ENCODE assay signal across 9 mouse cellular contexts in the genomic region with DNA sequence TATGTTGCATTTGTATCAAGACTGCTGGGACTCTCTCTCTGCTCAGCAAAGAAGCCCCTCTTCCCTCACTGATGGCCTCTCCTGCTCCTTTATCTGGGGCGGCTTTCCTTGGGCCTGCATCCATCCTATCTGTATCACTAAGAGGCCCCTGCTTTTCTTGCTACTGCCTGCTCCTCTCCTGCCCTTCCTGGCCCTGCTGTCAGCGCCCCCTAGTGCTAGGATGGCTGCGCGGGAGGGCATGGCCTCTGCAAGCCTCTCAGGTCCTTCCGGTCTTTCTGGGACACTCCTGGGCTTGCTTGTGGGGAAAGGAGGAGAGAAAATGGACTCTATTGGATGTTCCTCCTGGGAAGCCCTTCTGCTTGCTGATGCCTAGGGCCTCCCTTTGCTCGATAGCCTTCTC. TPM values are rescaled to one million over a fixed set of nuclear protein-coding genes. Genes with fewer than 3 reads are reported as not detected.
DNase-seq lines count a peak whose midpoint lies in the region; ATAC-seq and TF ChIP-seq lines count a peak whose summit lies in the region.
"Had no signal": no experiment of that assay in that cellular context is flagged by ENCODE, and none has a peak within 500 bp of the region (broad histone marks: within the 10 kb centered on the region; RNA-seq: fewer than 3 reads in every experiment).

No protein-coding gene starts in this region.

- TF ChIP-seq CTCF in Patski (IDR thresholded peaks at IDR 0.05), result peak; percentile 97

- no peak overlapping the region for H3K4me3 ChIP-seq in hindbrain, embryonic 11.5 days (ENCODE audit: low read depth, low read length)
- H3K4me3 ChIP-seq in hindbrain, embryonic 13.5 days, result no peak overlapping the region
- H3K4me3 ChIP-seq in heart, embryonic 13.5 days, result no peak overlapping the region
- H3K4me3 ChIP-seq in limb, embryonic 13.5 days, result no peak overlapping the region
- H3K4me3 ChIP-seq: embryonic facial prominence, embryonic 12.5 days had no signal

- no peak overlapping the region for H3K27ac ChIP-seq in hindbrain, embryonic 11.5 days (ENCODE audit: low read depth, low read length)
- H3K27ac ChIP-seq in hindbrain, embryonic 13.5 days, result no peak overlapping the region
- no peak overlapping the region for H3K27ac ChIP-seq in heart, embryonic 13.5 days (replicated peaks)
- no peak overlapping the region for H3K27ac ChIP-seq in limb, embryonic 13.5 days
- H3K27ac ChIP-seq: embryonic facial prominence, embryonic 12.5 days had no signal

- H3K27me3 ChIP-seq in hindbrain, embryonic 11.5 days (ENCODE audit: control insufficient read depth, insufficient read depth, low read length), result peaks cover 31% of the 10 kb centered on the region
- peaks cover 83% of the 10 kb centered on the region for H3K27me3 ChIP-seq in hindbrain, embryonic 13.5 days
- H3K27me3 ChIP-seq in Patski, result no peaks in the 10 kb centered on the region
- H3K27me3 ChIP-seq in heart, embryonic 13.5 days (replicated peaks), result peaks cover 81% of the 10 kb centered on the region
- peaks cover 88% of the 10 kb centered on the region for H3K27me3 ChIP-seq in limb, embryonic 13.5 days

- H3K9ac ChIP-seq in hindbrain, embryonic 11.5 days (ENCODE audit: low read depth, low read length), result no peak overlapping the region
- H3K9ac ChIP-seq in hindbrain, embryonic 13.5 days, result no peak overlapping the region
- 0 out of 2 replicates have a peak overlapping the region, but pooled peaks have one; percentile 25 for H3K9ac ChIP-seq in heart, embryonic 13.5 days
- 0 out of 2 replicates have a peak overlapping the region, but pooled peaks have one; percentile 2 for H3K9ac ChIP-seq in limb, embryonic 13.5 days
- H3K9ac ChIP-seq: embryonic facial prominence, embryonic 12.5 days had no signal

- H3K9me3 ChIP-seq in hindbrain, embryonic 11.5 days (ENCODE audit: control insufficient read depth, low read length), result no peaks in the 10 kb centered on the region
- no peaks in the 10 kb centered on the region for H3K9me3 ChIP-seq in hindbrain, embryonic 13.5 days
- H3K9me3 ChIP-seq in heart, embryonic 13.5 days, result no peaks in the 10 kb centered on the region
- H3K9me3 ChIP-seq in limb, embryonic 13.5 days, result no peaks in the 10 kb centered on the region
- H3K9me3 ChIP-seq: embryonic facial prominence, embryonic 12.5 days had no signal

- no peak overlapping the region for H3K4me2 ChIP-seq in hindbrain, embryonic 11.5 days (replicated peaks; ENCODE audit: low read depth, low read length)
- H3K4me2 ChIP-seq in hindbrain, embryonic 13.5 days, result no peak overlapping the region
- H3K4me2 ChIP-seq in heart, embryonic 13.5 days, result no peak overlapping the region
- no peak overlapping the region for H3K4me2 ChIP-seq in limb, embryonic 13.5 days (replicated peaks)
- H3K4me2 ChIP-seq: embryonic facial prominence, embryonic 12.5 days had no signal

- H3K36me3 ChIP-seq in hindbrain, embryonic 11.5 days (ENCODE audit: control insufficient read depth, insufficient read depth, low read length), result no peaks in the 10 kb centered on the region
- H3K36me3 ChIP-seq in hindbrain, embryonic 13.5 days, result no peaks in the 10 kb centered on the region
- no peaks in the 10 kb centered on the region for H3K36me3 ChIP-seq in heart, embryonic 13.5 days
- H3K36me3 ChIP-seq in limb, embryonic 13.5 days, result no peaks in the 10 kb centered on the region
- H3K36me3 ChIP-seq: embryonic facial prominence, embryonic 12.5 days had no signal

- DNase-seq in hindbrain, embryonic 11.5 days (ENCODE audit: low spot score), result peak; percentile 89
- DNase-seq in Patski (ENCODE audit: low read depth, low spot score), result no peak
- peak; percentile 63 to 81 for DNase-seq in cerebellum, postnatal 25 days
- DNase-seq in naive thymus-derived CD4-positive, alpha-beta T cell, adult 2 months (ENCODE audit: low read depth), result peak; percentile 53
- peak; percentile 69 for DNase-seq in thymus, postnatal 0 days (ENCODE audit: low spot score)

- ATAC-seq in hindbrain, embryonic 11.5 days (ENCODE audit: low FRiP score), result no peak
- no peak for ATAC-seq in hindbrain, embryonic 13.5 days (ENCODE audit: low FRiP score)
- ATAC-seq in Patski, result no peak
- no peak for ATAC-seq in heart, embryonic 13.5 days (ENCODE audit: extremely low read depth, insufficient number of reproducible peaks, low FRiP score, low TSS enrichment)
- no peak for ATAC-seq in limb, embryonic 13.5 days (ENCODE audit: low FRiP score, low read depth)

- H3K4me1 ChIP-seq in hindbrain, embryonic 11.5 days (replicated peaks; ENCODE audit: control insufficient read depth, insufficient read depth, low read length), result no peaks in the 10 kb centered on the region
- H3K4me1 ChIP-seq in hindbrain, embryonic 13.5 days (replicated peaks), result peaks cover 3% of the 10 kb centered on the region; the same call in 1 of the 2 replicates
- peaks cover 70% of the 10 kb centered on the region for H3K4me1 ChIP-seq in heart, embryonic 13.5 days
- H3K4me1 ChIP-seq in limb, embryonic 13.5 days, result peaks cover 44% of the 10 kb centered on the region

- in situ Hi-C loops in Patski (cut with MboI; ENCODE audit: low pct_unique_long_range_greater_than_20kb), result loop anchor here (5.0 kb wide), 1 partner anchor 296 kb away; no protein-coding TSS in a partner anchor

- POLR2A ChIA-PET in Patski (lab: Charles Lee), result interaction anchor here (0.9 kb wide), 1 partner anchor 307 kb away, joined by 3 read pairs; no protein-coding TSS in a partner anchor

- CTCF ChIA-PET in Patski (lab: Charles Lee), result interaction anchor here (0.7 to 2.5 kb wide), 5 partner anchors 9 to 304 kb away, joined by 3 to 6 read pairs (median 5); no protein-coding TSS in a partner anchor

- 15% methylated on average over 6 of the region's 6 CpGs for whole genome bisulfite sequencing in hindbrain, embryonic 11.5 days
- 9% methylated on average over 6 of the region's 6 CpGs for WGBS in hindbrain, embryonic 13.5 days
- WGBS in heart, embryonic 13.5 days, result 14% methylated on average over 6 of the region's 6 CpGs
- 14% methylated on average over 6 of the region's 6 CpGs for WGBS in limb, embryonic 13.5 days

RNA-seq across cellular contexts. Expression of gene Tbx2, which starts 9.2 kb away (rescaled TPM):
- 2.3 and 3.7 TPM in 2 replicates for polyA plus RNA-seq in hindbrain, embryonic 11.5 days (2014; fragmentation: Nextera tagmentation; extraction: Ambion mirVana)
- 1.6 and 1.7 TPM in 2 replicates for polyA plus RNA-seq in hindbrain, embryonic 13.5 days (2015; fragmentation: Nextera tagmentation; extraction: Ambion mirVana)
- polyA plus RNA-seq in Patski (2021), result 1.8 TPM
- 2.0 and 2.9 TPM in 2 replicates for polyA plus RNA-seq in heart, embryonic 13.5 days (2015; fragmentation: Nextera tagmentation; extraction: Ambion mirVana)
- 5.0 and 5.1 TPM in 2 replicates for polyA plus RNA-seq in limb, embryonic 13.5 days (2015; fragmentation: Nextera tagmentation; extraction: Ambion mirVana)
- 0.58 and 1.0 TPM in 2 replicates for polyA plus RNA-seq in thymus, postnatal 0 days (2015; fragmentation: Nextera tagmentation; extraction: Ambion mirVana)

RNA-seq across cellular contexts. Expression of gene Gm11444, which starts 27.0 kb away (rescaled TPM):
- not detected in 2 replicates for polyA plus RNA-seq in hindbrain, embryonic 11.5 days (2014; fragmentation: Nextera tagmentation; extraction: Ambion mirVana)
- polyA plus RNA-seq in hindbrain, embryonic 13.5 days (2015; fragmentation: Nextera tagmentation; extraction: Ambion mirVana), result not detected in 2 replicates
- polyA plus RNA-seq in Patski (2021), result not detected
- not detected in 2 replicates for polyA plus RNA-seq in heart, embryonic 13.5 days (2015; fragmentation: Nextera tagmentation; extraction: Ambion mirVana)
- 0.28 TPM in 1 of 2 replicates, not detected in the other for polyA plus RNA-seq in limb, embryonic 13.5 days (2015; fragmentation: Nextera tagmentation; extraction: Ambion mirVana)
- not detected in 2 replicates for polyA plus RNA-seq in thymus, postnatal 0 days (2015; fragmentation: Nextera tagmentation; extraction: Ambion mirVana)
- polyA plus RNA-seq: embryonic facial prominence, embryonic 12.5 days had no signal

Comparison
In these comparisons a context has a peak if more than half of its experiments do, and no peak if none do; other contexts are left out.
1. H3K9ac ChIP-seq: peak in heart, embryonic 13.5 days (single experiment) and limb, embryonic 13.5 days (single experiment); none in hindbrain, embryonic 11.5 days (single experiment) and hindbrain, embryonic 13.5 days (single experiment).